Comparison of ENCODE assay signal across 19 mouse cellular contexts in the genomic region with DNA sequence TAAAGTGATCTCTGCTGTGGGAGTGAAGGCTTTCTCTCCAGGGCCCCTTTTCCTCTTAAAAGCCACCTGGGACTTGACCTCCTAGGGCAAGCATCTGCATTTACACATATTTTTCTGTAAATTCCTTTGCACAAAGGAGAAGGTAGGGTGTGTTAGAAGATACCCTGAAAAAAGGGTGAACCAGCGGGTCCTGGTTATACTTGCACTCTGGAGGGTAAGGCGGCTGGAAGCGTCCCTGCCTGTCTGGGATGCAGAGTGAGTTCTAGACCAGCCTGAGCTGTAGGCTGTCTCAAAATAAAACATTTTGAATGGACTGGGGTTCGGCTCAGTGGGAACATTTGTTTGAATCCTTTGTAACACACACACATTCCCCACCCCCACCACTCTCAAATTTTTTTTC.
DNase-seq lines count a peak whose midpoint lies in the region; ATAC-seq and TF ChIP-seq lines count a peak whose summit lies in the region.
"Had no signal": no experiment of that assay in that cellular context is flagged by ENCODE, and none has a peak within 500 bp of the region (broad histone marks: within the 10 kb centered on the region; RNA-seq: fewer than 3 reads in every experiment).

No protein-coding gene starts in this region.

- 72% methylated on average over 4 of the region's 4 CpGs for WGBS in hindbrain, embryonic 13.5 days
- WGBS in hindbrain, embryonic 11.5 days: 63% methylated on average over 4 of the region's 4 CpGs
- WGBS in limb, embryonic 12.5 days: 53% methylated on average over 4 of the region's 4 CpGs
- 63% methylated on average over 4 of the region's 4 CpGs for WGBS in limb, embryonic 10.5 days
- 58% methylated on average over 4 of the region's 4 CpGs for WGBS in limb, embryonic 14.5 days

- H3K9me3 ChIP-seq in hindbrain, embryonic 13.5 days: no peaks in the 10 kb centered on the region
- no peaks in the 10 kb centered on the region for H3K9me3 ChIP-seq in hindbrain, embryonic 11.5 days (ENCODE audit: control insufficient read depth, low read length)
- no peaks in the 10 kb centered on the region for H3K9me3 ChIP-seq in limb, embryonic 12.5 days
- no peaks in the 10 kb centered on the region for H3K9me3 ChIP-seq in limb, embryonic 10.5 days (replicated peaks)
- no peaks in the 10 kb centered on the region for H3K9me3 ChIP-seq in limb, embryonic 14.5 days (ENCODE audit: control insufficient read depth, low read length)
- H3K9me3 ChIP-seq: G1E; hindbrain, embryonic 12.5 days; megakaryocyte, embryonic 14.5 days; stomach, embryonic 15.5 days had no signal

- H3K9ac ChIP-seq in hindbrain, embryonic 13.5 days: no peak overlapping the region
- H3K9ac ChIP-seq in hindbrain, embryonic 11.5 days (ENCODE audit: low read depth, low read length): no peak overlapping the region
- no peak overlapping the region for H3K9ac ChIP-seq in limb, embryonic 12.5 days (replicated peaks)
- H3K9ac ChIP-seq in limb, embryonic 14.5 days (ENCODE audit: low read depth, low read length, severe bottlenecking): no peak overlapping the region
- H3K9ac ChIP-seq: hindbrain, embryonic 12.5 days; stomach, embryonic 15.5 days had no signal

- peaks cover 64% of the 10 kb centered on the region for H3K4me1 ChIP-seq in hindbrain, embryonic 13.5 days (replicated peaks)
- 0 out of 2 replicates have a peak, but pooled peaks cover 5% of the 10 kb centered on the region for H3K4me1 ChIP-seq in hindbrain, embryonic 11.5 days (replicated peaks; ENCODE audit: control insufficient read depth, insufficient read depth, low read length)
- H3K4me1 ChIP-seq in limb, embryonic 12.5 days (replicated peaks): peaks cover 38% of the 10 kb centered on the region
- peaks cover 47% of the 10 kb centered on the region for H3K4me1 ChIP-seq in limb, embryonic 10.5 days
- H3K4me1 ChIP-seq in limb, embryonic 14.5 days (ENCODE audit: control insufficient read depth, insufficient read depth, low read length): peaks cover 20% of the 10 kb centered on the region

- no peaks in the 10 kb centered on the region for H3K36me3 ChIP-seq in hindbrain, embryonic 13.5 days
- no peaks in the 10 kb centered on the region for H3K36me3 ChIP-seq in hindbrain, embryonic 11.5 days (ENCODE audit: control insufficient read depth, insufficient read depth, low read length)
- no peaks in the 10 kb centered on the region for H3K36me3 ChIP-seq in limb, embryonic 12.5 days
- H3K36me3 ChIP-seq in limb, embryonic 10.5 days: peaks cover 10% of the 10 kb centered on the region; the same call in 1 of the 2 replicates
- H3K36me3 ChIP-seq in limb, embryonic 14.5 days (ENCODE audit: control insufficient read depth, insufficient read depth, low read length): no peaks in the 10 kb centered on the region
- H3K36me3 ChIP-seq: hindbrain, embryonic 12.5 days; stomach, embryonic 15.5 days had no signal

- no peak overlapping the region for H3K4me3 ChIP-seq in hindbrain, embryonic 13.5 days
- no peak overlapping the region for H3K4me3 ChIP-seq in hindbrain, embryonic 11.5 days (ENCODE audit: low read depth, low read length)
- H3K4me3 ChIP-seq in limb, embryonic 12.5 days (replicated peaks): no peak overlapping the region
- H3K4me3 ChIP-seq in limb, embryonic 10.5 days: no peak overlapping the region
- H3K4me3 ChIP-seq in limb, embryonic 14.5 days (replicated peaks; ENCODE audit: low read length): no peak overlapping the region
- H3K4me3 ChIP-seq: hindbrain, embryonic 12.5 days; megakaryocyte, embryonic 14.5 days; stomach, embryonic 15.5 days had no signal

- no peak for DNase-seq in hindbrain, embryonic 11.5 days (ENCODE audit: low spot score)
- no peak for DNase-seq in limb, embryonic 10.5 days (ENCODE audit: low spot score)
- peak; percentile 55 for DNase-seq in R1 (ENCODE audit: low read depth, low spot score)
- DNase-seq in limb, embryonic 14.5 days (ENCODE audit: low spot score): no peak
- DNase-seq in MN1 (ENCODE audit: low spot score): no peak
- DNase-seq in layer of hippocampus, postnatal 10 days (ENCODE audit: low spot score in 2 of 2): no peak
- DNase-seq: cerebellum, adult 9-11 months; embryo, embryonic 11 days; gastrocnemius, postnatal 36 days; right cerebral cortex, adult 18-20 months; thymus, postnatal 25 days had no signal

- ATAC-seq in hindbrain, embryonic 13.5 days (ENCODE audit: low FRiP score): no peak
- no peak for ATAC-seq in hindbrain, embryonic 11.5 days (ENCODE audit: low FRiP score)
- no peak for ATAC-seq in limb, embryonic 12.5 days (ENCODE audit: insufficient number of reproducible peaks, insufficient read depth, low FRiP score, low TSS enrichment, low read depth)
- ATAC-seq in limb, embryonic 14.5 days (ENCODE audit: low FRiP score, low read depth): no peak
- ATAC-seq: lung, postnatal 0 days had no signal

- TF ChIP-seq POLR2A in limb, embryonic 14.5 days (IDR thresholded peaks at IDR 0.05; ENCODE audit: borderline replicate concordance, extremely low read depth, insufficient read depth, insufficient read length): no peak

- no peak overlapping the region for H3K4me2 ChIP-seq in hindbrain, embryonic 13.5 days
- no peak overlapping the region for H3K4me2 ChIP-seq in hindbrain, embryonic 11.5 days (replicated peaks; ENCODE audit: low read depth, low read length)
- H3K4me2 ChIP-seq in limb, embryonic 12.5 days: no peak overlapping the region
- H3K4me2 ChIP-seq in limb, embryonic 14.5 days (replicated peaks; ENCODE audit: low read depth, low read length, severe bottlenecking): no peak overlapping the region
- H3K4me2 ChIP-seq: heart, embryonic 11.5 days; hindbrain, embryonic 12.5 days; stomach, embryonic 15.5 days had no signal

- peak overlapping the region; percentile 67 for H3K27ac ChIP-seq in hindbrain, embryonic 13.5 days
- H3K27ac ChIP-seq in hindbrain, embryonic 11.5 days (ENCODE audit: low read depth, low read length): no peak overlapping the region
- peak overlapping the region; percentile 56 for H3K27ac ChIP-seq in limb, embryonic 12.5 days
- H3K27ac ChIP-seq in limb, embryonic 10.5 days: no peak overlapping the region
- H3K27ac ChIP-seq in limb, embryonic 14.5 days (replicated peaks; ENCODE audit: low read depth, low read length): 0 out of 2 replicates have a peak overlapping the region, but pooled peaks have one; percentile 33

- no peaks in the 10 kb centered on the region for H3K27me3 ChIP-seq in hindbrain, embryonic 13.5 days
- no peaks in the 10 kb centered on the region for H3K27me3 ChIP-seq in hindbrain, embryonic 11.5 days (ENCODE audit: control insufficient read depth, insufficient read depth, low read length)
- no peaks in the 10 kb centered on the region for H3K27me3 ChIP-seq in limb, embryonic 12.5 days
- no peaks in the 10 kb centered on the region for H3K27me3 ChIP-seq in limb, embryonic 10.5 days (ENCODE audit: low read depth, poor library complexity, severe bottlenecking)
- H3K27me3 ChIP-seq in limb, embryonic 14.5 days (ENCODE audit: control insufficient read depth, insufficient read depth, low read length): no peaks in the 10 kb centered on the region
- H3K27me3 ChIP-seq: hindbrain, embryonic 12.5 days; megakaryocyte, embryonic 14.5 days; stomach, embryonic 15.5 days had no signal

Comparison
In these comparisons a context has a peak if more than half of its experiments do, and no peak if none do; other contexts are left out.
1. H3K27ac ChIP-seq: peak in hindbrain, embryonic 13.5 days (single experiment), limb, embryonic 12.5 days (single experiment) and limb, embryonic 14.5 days (single experiment); none in hindbrain, embryonic 11.5 days (single experiment) and limb, embryonic 10.5 days (single experiment).